In the genomic region with DNA sequence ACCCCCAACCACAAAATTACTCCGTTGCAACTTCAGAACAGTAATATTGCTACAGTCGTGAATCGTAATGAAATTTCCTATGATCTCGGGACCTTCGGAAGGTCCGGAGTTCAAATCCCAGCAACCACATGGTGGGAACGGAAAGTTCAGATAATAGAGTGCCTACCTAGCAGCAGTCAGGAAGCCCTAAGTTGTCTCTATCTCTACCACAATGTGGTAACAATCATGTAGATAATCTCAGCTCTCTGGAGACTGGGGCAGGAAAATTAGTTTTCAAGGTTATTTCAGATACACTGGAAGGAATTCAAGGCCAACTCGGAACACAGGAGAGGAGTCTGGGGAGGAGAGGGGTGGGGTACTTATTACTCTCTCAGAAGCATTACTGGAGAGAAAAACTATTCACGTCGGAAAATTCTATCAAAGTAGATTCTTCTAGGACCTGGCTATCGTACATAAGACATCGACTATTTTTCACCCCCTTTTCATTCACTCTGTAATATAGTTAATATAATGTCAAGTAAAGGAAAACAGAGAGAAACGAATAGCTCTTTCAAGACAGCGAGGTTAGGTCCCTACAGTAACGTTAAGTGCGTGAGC, we compare ENCODE assay signal across 8 mouse cellular contexts. TPM values are rescaled to one million over a fixed set of nuclear protein-coding genes. Genes with fewer than 3 reads are reported as not detected.
DNase-seq lines count a peak whose midpoint lies in the region; ATAC-seq and TF ChIP-seq lines count a peak whose summit lies in the region.

No protein-coding gene starts in this region.

- peak; percentile 21 for ATAC-seq in embryonic facial prominence, embryonic 15.5 days (ENCODE audit: insufficient number of reproducible peaks, low FRiP score, low TSS enrichment, low read depth)
- ATAC-seq in intestine, embryonic 15.5 days, result peak; percentile 29
- no peak; the same call in 1 of the 2 replicates for ATAC-seq in neural tube, embryonic 14.5 days (ENCODE audit: low read depth)

- DNase-seq in liver, adult 2 months (ENCODE audit: extremely low read depth, low read depth, low spot score), result no peak
- no peak for DNase-seq in liver
- DNase-seq in layer of hippocampus, adult 11-12 months (ENCODE audit: low spot score), result no peak
- DNase-seq in gastrocnemius, postnatal 25 days, result no peak
- DNase-seq in retina, postnatal 1 day, result no peak

- peaks cover 23% of the 10 kb centered on the region for H3K4me1 ChIP-seq in liver, adult 2 months (ENCODE audit: control insufficient read depth, insufficient read depth, low read length)
- H3K4me1 ChIP-seq in embryonic facial prominence, embryonic 15.5 days, result peaks cover 22% of the 10 kb centered on the region
- peaks cover 19% of the 10 kb centered on the region for H3K4me1 ChIP-seq in intestine, embryonic 15.5 days (replicated peaks)
- H3K4me1 ChIP-seq in neural tube, embryonic 14.5 days (ENCODE audit: control insufficient read depth, insufficient read depth, low read length), result peaks cover 11% of the 10 kb centered on the region

- TF ChIP-seq CTCF in liver, adult 2 months (IDR thresholded peaks at IDR 0.05; ENCODE audit: low read depth, low read length), result no peak

- H3K27ac ChIP-seq in liver, adult 2 months (replicated peaks; ENCODE audit: insufficient read depth, low read depth, low read length), result 0 out of 2 replicates have a peak overlapping the region, but pooled peaks have one; percentile 1
- H3K27ac ChIP-seq in embryonic facial prominence, embryonic 15.5 days (replicated peaks), result peak overlapping the region; percentile 95
- H3K27ac ChIP-seq in intestine, embryonic 15.5 days, result peak overlapping the region; percentile 42; the same call in 1 of the 2 replicates
- H3K27ac ChIP-seq in neural tube, embryonic 14.5 days (ENCODE audit: low read depth, low read length), result peak overlapping the region; percentile 92

- H3K27me3 ChIP-seq in liver, adult 2 months (ENCODE audit: control insufficient read depth, insufficient read depth, low read length), result no peaks in the 10 kb centered on the region
- no peaks in the 10 kb centered on the region for H3K27me3 ChIP-seq in embryonic facial prominence, embryonic 15.5 days
- H3K27me3 ChIP-seq in intestine, embryonic 15.5 days (replicated peaks), result no peaks in the 10 kb centered on the region
- no peaks in the 10 kb centered on the region for H3K27me3 ChIP-seq in neural tube, embryonic 14.5 days (ENCODE audit: control insufficient read depth, insufficient read depth, low read length)

- H3K4me2 ChIP-seq in embryonic facial prominence, embryonic 15.5 days (replicated peaks), result peak overlapping the region; percentile 58
- H3K4me2 ChIP-seq in intestine, embryonic 15.5 days (replicated peaks), result peak overlapping the region; percentile 61
- peak overlapping the region; percentile 64 for H3K4me2 ChIP-seq in neural tube, embryonic 14.5 days (ENCODE audit: low read depth, low read length)

- no peaks in the 10 kb centered on the region for H3K9me3 ChIP-seq in embryonic facial prominence, embryonic 15.5 days (replicated peaks)
- no peaks in the 10 kb centered on the region for H3K9me3 ChIP-seq in intestine, embryonic 15.5 days
- no peaks in the 10 kb centered on the region for H3K9me3 ChIP-seq in neural tube, embryonic 14.5 days (ENCODE audit: control insufficient read depth, low read length)

- WGBS in liver, adult 2 months, result 27% methylated on average over 16 of the region's 16 CpGs
- WGBS in embryonic facial prominence, embryonic 15.5 days, result 29% methylated on average over 16 of the region's 16 CpGs
- WGBS in intestine, embryonic 15.5 days, result 36% methylated on average over 16 of the region's 16 CpGs
- WGBS in neural tube, embryonic 14.5 days, result 44% methylated on average over 16 of the region's 16 CpGs

- no peak overlapping the region for H3K9ac ChIP-seq in liver, adult 2 months (ENCODE audit: low read depth, low read length)
- H3K9ac ChIP-seq in embryonic facial prominence, embryonic 15.5 days, result peak overlapping the region; percentile 96
- H3K9ac ChIP-seq in intestine, embryonic 15.5 days, result peak overlapping the region; percentile 90
- H3K9ac ChIP-seq in neural tube, embryonic 14.5 days (replicated peaks; ENCODE audit: low read depth, low read length), result peak overlapping the region; percentile 98

- peak overlapping the region; percentile 53 for H3K4me3 ChIP-seq in liver, adult 2 months (ENCODE audit: insufficient read depth, low read depth, low read length)
- peak overlapping the region; percentile 72 for H3K4me3 ChIP-seq in embryonic facial prominence, embryonic 15.5 days (replicated peaks)
- H3K4me3 ChIP-seq in intestine, embryonic 15.5 days (replicated peaks), result peak overlapping the region; percentile 73
- H3K4me3 ChIP-seq in neural tube, embryonic 14.5 days (ENCODE audit: low read depth, low read length), result peak overlapping the region; percentile 100

- no peak for TF ChIP-seq POLR2A in liver, adult 2 months (IDR thresholded peaks at IDR 0.05; ENCODE audit: extremely low read depth, insufficient read depth, low read length)

- peaks cover 11% of the 10 kb centered on the region; the same call in 1 of the 2 replicates for H3K79me2 ChIP-seq in liver, adult 2 months (ENCODE audit: control insufficient read depth, insufficient read depth, low read length)

- no peaks in the 10 kb centered on the region for H3K36me3 ChIP-seq in liver, adult 2 months (ENCODE audit: control insufficient read depth, insufficient read depth, low read length)
- H3K36me3 ChIP-seq in embryonic facial prominence, embryonic 15.5 days, result peaks cover 5% of the 10 kb centered on the region; the same call in 1 of the 2 replicates
- no peaks in the 10 kb centered on the region; the same call in 1 of the 2 replicates for H3K36me3 ChIP-seq in intestine, embryonic 15.5 days
- H3K36me3 ChIP-seq in neural tube, embryonic 14.5 days (ENCODE audit: control insufficient read depth, insufficient read depth, low read length), result no peaks in the 10 kb centered on the region

RNA-seq across cellular contexts. Expression of gene Bnip2, which starts 0.5 kb away (rescaled TPM):
- 69.9 and 74.3 TPM in 2 replicates for total RNA-seq in liver, adult 2 months (2014; rRNA removed)
- 12.8 and 13.6 TPM in 2 replicates for polyA plus RNA-seq in liver, adult 2 months (2012; rRNA removed)
- 104 and 107 TPM in 2 replicates for polyA plus RNA-seq in embryonic facial prominence, embryonic 15.5 days (2015; fragmentation: Nextera tagmentation; extraction: Ambion mirVana)
- 67.0 and 72.1 TPM in 2 replicates for polyA plus RNA-seq in intestine, embryonic 15.5 days (2015; fragmentation: Nextera tagmentation; extraction: Ambion mirVana)
- 57.4 and 75.1 TPM in 2 replicates for polyA plus RNA-seq in neural tube, embryonic 14.5 days (2014; fragmentation: Nextera tagmentation; extraction: Ambion mirVana)
- 10 to 100 TPM; 73.6 to 76.0 TPM for total RNA-seq in gastrocnemius, postnatal 25 days (2021)

RNA-seq across cellular contexts. Expression of gene Gtf2a2, which starts 23.5 kb away (rescaled TPM):
- total RNA-seq in liver, adult 2 months (2014; rRNA removed), result 56.2 and 59.4 TPM in 2 replicates
- polyA plus RNA-seq in liver, adult 2 months (2012; rRNA removed), result 11.9 and 13.4 TPM in 2 replicates
- 167 and 172 TPM in 2 replicates for polyA plus RNA-seq in embryonic facial prominence, embryonic 15.5 days (2015; fragmentation: Nextera tagmentation; extraction: Ambion mirVana)
- 177 and 182 TPM in 2 replicates for polyA plus RNA-seq in intestine, embryonic 15.5 days (2015; fragmentation: Nextera tagmentation; extraction: Ambion mirVana)
- polyA plus RNA-seq in neural tube, embryonic 14.5 days (2014; fragmentation: Nextera tagmentation; extraction: Ambion mirVana), result 229 and 238 TPM in 2 replicates
- total RNA-seq in gastrocnemius, postnatal 25 days (2021), result 10 to 100 TPM; 49.2 to 49.9 TPM

RNA-seq across cellular contexts. Expression of gene Gcnt3, which starts 49.1 kb away (rescaled TPM):
- total RNA-seq in liver, adult 2 months (2014; rRNA removed), result 0.07 and 0.09 TPM in 2 replicates
- polyA plus RNA-seq in liver, adult 2 months (2012; rRNA removed), result 0.02 TPM in 1 of 2 replicates, not detected in the other
- 0.16 and 0.23 TPM in 2 replicates for polyA plus RNA-seq in embryonic facial prominence, embryonic 15.5 days (2015; fragmentation: Nextera tagmentation; extraction: Ambion mirVana)
- 8.3 and 8.9 TPM in 2 replicates for polyA plus RNA-seq in intestine, embryonic 15.5 days (2015; fragmentation: Nextera tagmentation; extraction: Ambion mirVana)
- polyA plus RNA-seq in neural tube, embryonic 14.5 days (2014; fragmentation: Nextera tagmentation; extraction: Ambion mirVana), result not detected in 2 replicates
- total RNA-seq in gastrocnemius, postnatal 25 days (2021), result not detected

Comparison
In these comparisons a context has a peak if more than half of its experiments do, and no peak if none do; other contexts are left out.
1. H3K27ac ChIP-seq: peak in every context shown above with its lines; median percentile 95 in embryonic facial prominence, embryonic 15.5 days; 92 in neural tube, embryonic 14.5 days; 42 in intestine, embryonic 15.5 days; 1 in liver, adult 2 months.
2. RNA of gene Gtf2a2, which starts 23.5 kb away (polyA plus RNA-seq): 229 to 238 TPM in neural tube, embryonic 14.5 days, 177 to 182 TPM in intestine, embryonic 15.5 days and 167 to 172 TPM in embryonic facial prominence, embryonic 15.5 days; 11.9 to 13.4 TPM in liver, adult 2 months; every median in the first group is over 10 times any median in the second.
3. Peak in every context shown above with its lines, with median percentiles within 50 percentile points of each other: H3K4me3 ChIP-seq and H3K4me2 ChIP-seq.